Mouse (Mus musculus) kidney, postnatal 0 days (tissue): ENCODE measurements around the gene Aktip. TPM values are rescaled to one million over a fixed set of nuclear protein-coding genes. Genes with fewer than 3 reads are reported as not detected.
A peak's percentile ranks its signal among the peaks of the same experiment; 100 is the strongest.

ENCODE experiments used
- ATAC-seq: fragments of 200-750 bp; cut with Nextera tagmentation; replicated peaks from 2 replicates; pipeline ENCODE4 v1.8.0; 2017; ENCODE audit warnings: low read depth, moderate number of reproducible peaks, moderate TSS enrichment, moderate library complexity; ENCODE audit not compliant: low FRiP score
- DNase-seq: peaks from one replicate; pipeline ENCODE4 v3.0.0-alpha.2; 2016; ENCODE audit warnings: low spot score
- H3K27ac ChIP-seq: fragments of 300-500 bp; sonication (generic); 2 replicates; pipeline ENCODE4 v1.5.1; 2014; ENCODE audit warnings: mild to moderate bottlenecking
- H3K27me3 ChIP-seq: fragments of 300-500 bp; sonication (generic); 2 replicates; pipeline ENCODE4 v1.6.1; 2014; ENCODE audit warnings: low read length, mixed read lengths; ENCODE audit not compliant: insufficient read depth
- H3K36me3 ChIP-seq: fragments of 300-500 bp; sonication (generic); 2 replicates; pipeline ENCODE4 v1.6.1; 2014; ENCODE audit warnings: low read length, mixed read lengths; ENCODE audit not compliant: insufficient read depth
- H3K4me1 ChIP-seq: fragments of 300-500 bp; sonication (generic); replicated peaks from 2 replicates; pipeline ENCODE4 v1.6.1; 2014; ENCODE audit warnings: antibody characterized with exemption, low read length, mixed read lengths; ENCODE audit not compliant: insufficient read depth
- H3K4me2 ChIP-seq: fragments of 300-500 bp; sonication (generic); 2 replicates; pipeline ENCODE4 v1.6.1; 2014; ENCODE audit warnings: mild to moderate bottlenecking, low read length, moderate library complexity, mixed read lengths
- H3K4me3 ChIP-seq: fragments of 300-500 bp; sonication (generic); replicated peaks from 2 replicates; pipeline ENCODE4 v1.5.1; 2014; ENCODE audit warnings: low read depth, low read length
- H3K9ac ChIP-seq: fragments of 300-500 bp; sonication (generic); 2 replicates; pipeline ENCODE4 v1.6.1; 2014; ENCODE audit warnings: low read depth, low read length
- H3K9me3 ChIP-seq: fragments of 300-500 bp; sonication (generic); replicated peaks from 2 replicates; pipeline ENCODE4 v1.6.1; 2016; ENCODE audit warnings: low read length, inconsistent platforms, mixed read lengths
- CTCF ChIP-seq: IDR thresholded peaks from 2 replicates; pipeline ENCODE4 v1.5.1; 2016; ENCODE audit warnings: antibody characterized with exemption, low read depth, mild to moderate bottlenecking, moderate library complexity
- WGBS: fragments of 180-500 bp; shearing (Covaris S2); extraction: QIAGEN DNeasy Blood & Tissue Kit; methylation state at CpG from one replicate; pipeline ENCODE4 v1.1.7; 2014; 5-methylcytosine and 5-hydroxymethylcytosine counted together
- polyA plus RNA-seq: library from polyadenylated mRNA; unstranded; fragments of >200 nt; fragmentation: Nextera tagmentation; extraction: Ambion mirVana; gene quantifications from 2 replicates; pipeline ENCODE4 v1.2.1, GENCODE M21; 2015

Aktip gene
- polyA plus RNA-seq, 1 experiment from 2014 or later = 116 TPM

DNA sequence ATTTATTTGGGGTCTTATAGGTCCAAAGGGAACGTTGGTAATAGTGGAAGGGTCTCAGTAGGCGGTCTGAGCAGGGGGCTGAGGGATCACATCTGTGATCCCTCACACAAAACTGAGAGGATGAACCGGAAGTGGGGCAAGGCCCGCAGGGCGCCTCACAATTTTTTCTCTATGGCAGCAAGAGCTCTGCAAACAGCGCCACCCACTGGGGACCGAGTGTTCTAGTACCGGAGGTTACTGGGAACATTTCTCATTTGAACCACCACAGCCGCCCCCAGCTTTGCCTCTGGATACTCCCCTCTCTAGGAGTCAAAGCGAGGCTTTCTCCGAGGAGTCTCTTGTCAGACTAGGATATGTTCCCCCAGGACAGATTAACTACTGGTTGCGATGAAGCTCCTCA, 3.1 kb downstream of the Aktip start:
- Histone ChIP-seq H3K9ac (no peak overlapping the region), H3K36me3 (no peaks in the 10 kb centered on the region), H3K4me2 (no peak overlapping the region), H3K27me3 (no peaks in the 10 kb centered on the region), H3K4me3 (no peak overlapping the region), H3K27ac (no peak overlapping the region), H3K9me3 (no peaks in the 10 kb centered on the region), H3K4me1 (no peaks in the 10 kb centered on the region)
- 0 out of 2 replicates have a peak, but pooled peaks have one; percentile 27 for TF ChIP-seq CTCF
- DNase-seq = no peak
- no peak for ATAC-seq
- 78% methylated on average over 12 of the region's 12 CpGs for WGBS

- ATAC-seq (no peak), DNase-seq (no peak)
- H3K27me3 ChIP-seq = 0 out of 2 replicates have a peak, but pooled peaks cover under 1% of the 10 kb centered on the region
- no peak overlapping the region for H3K4me3 ChIP-seq
- no peak overlapping the region for H3K4me2 ChIP-seq
- H3K4me1 ChIP-seq = 0 out of 2 replicates have a peak, but pooled peaks cover 4% of the 10 kb centered on the region
- no peak overlapping the region for H3K27ac ChIP-seq
- no peak overlapping the region for H3K9ac ChIP-seq
- no peaks in the 10 kb centered on the region for H3K36me3 ChIP-seq
- no peak for TF ChIP-seq CTCF
- no peaks in the 10 kb centered on the region for H3K9me3 ChIP-seq
- WGBS = 90% methylated on average over 2 of the region's 2 CpGs
These were observed 5.7 kb downstream of the Aktip start for GRCm38 (mm10) chr8:91194081-91194480.

- Histone ChIP-seq H3K9me3 (no peaks in the 10 kb centered on the region), H3K27ac (no peak overlapping the region), H3K27me3 (0 out of 2 replicates have a peak, but pooled peaks cover 5% of the 10 kb centered on the region), H3K9ac (no peak overlapping the region), H3K4me2 (no peak overlapping the region), H3K4me3 (no peak overlapping the region), H3K36me3 (no peaks in the 10 kb centered on the region), H3K4me1 (0 out of 2 replicates have a peak, but pooled peaks cover 4% of the 10 kb centered on the region)
- no peak for DNase-seq
- 84% methylated on average over 5 of the region's 5 CpGs for WGBS
- ATAC-seq = no peak
- no peak for TF ChIP-seq CTCF
These were observed 6.8 kb downstream of the Aktip start for GRCm38 (mm10) chr8:91192941-91193340.

- Histone ChIP-seq H3K9ac (no peak overlapping the region), H3K4me2 (peak overlapping the region; percentile 36)
These were observed 8.9 kb downstream of the Aktip start for GRCm38 (mm10) chr8:91190816-91191340.

DNA sequence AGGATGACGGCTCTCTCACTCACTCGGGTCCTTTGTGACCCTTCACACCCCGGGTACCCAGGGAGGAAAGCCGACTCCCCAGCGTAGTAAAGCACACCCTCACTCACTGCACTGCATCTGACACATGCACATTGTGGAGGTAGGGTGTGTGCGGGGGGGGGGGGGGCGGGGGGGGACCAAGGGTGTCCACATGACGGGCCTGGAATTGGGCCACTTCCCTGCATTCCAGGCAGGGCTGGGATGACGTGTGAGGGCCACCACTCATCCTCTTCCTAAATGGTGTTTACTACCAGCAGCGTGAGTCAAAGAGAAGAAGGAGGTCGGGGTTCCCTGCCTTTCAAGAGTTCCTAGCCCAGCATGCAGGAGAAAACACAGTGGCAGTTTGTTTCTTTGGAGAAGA, 11.6 kb downstream of the Aktip start:
- Histone ChIP-seq H3K27me3 (0 out of 2 replicates have a peak, but pooled peaks cover 5% of the 10 kb centered on the region), H3K9me3 (no peaks in the 10 kb centered on the region), H3K4me2 (no peak overlapping the region), H3K4me1 (0 out of 2 replicates have a peak, but pooled peaks cover 4% of the 10 kb centered on the region), H3K36me3 (no peaks in the 10 kb centered on the region), H3K4me3 (no peak overlapping the region), H3K9ac (no peak overlapping the region), H3K27ac (no peak overlapping the region)
- TF ChIP-seq CTCF = no peak
- ATAC-seq (no peak), DNase-seq (no peak)
- 43% methylated on average over 11 of the region's 11 CpGs for WGBS

More at GRCm38 (mm10) chr8:91190816-91191340, 8.9 kb downstream of the Aktip start:
- Histone ChIP-seq H3K27ac (no peak overlapping the region), H3K36me3 (no peaks in the 10 kb centered on the region), H3K9me3 (no peaks in the 10 kb centered on the region), H3K27me3 (0 out of 2 replicates have a peak, but pooled peaks cover 5% of the 10 kb centered on the region), H3K4me1 (0 out of 2 replicates have a peak, but pooled peaks cover 4% of the 10 kb centered on the region), H3K4me3 (no peak overlapping the region)
- ATAC-seq (0 out of 2 replicates have a peak, but pooled peaks have one; percentile 61), DNase-seq (peak; percentile 90)
- WGBS = under 1% methylated on average over 17 of the region's 17 CpGs
- peak; percentile 85 for TF ChIP-seq CTCF

DNA sequence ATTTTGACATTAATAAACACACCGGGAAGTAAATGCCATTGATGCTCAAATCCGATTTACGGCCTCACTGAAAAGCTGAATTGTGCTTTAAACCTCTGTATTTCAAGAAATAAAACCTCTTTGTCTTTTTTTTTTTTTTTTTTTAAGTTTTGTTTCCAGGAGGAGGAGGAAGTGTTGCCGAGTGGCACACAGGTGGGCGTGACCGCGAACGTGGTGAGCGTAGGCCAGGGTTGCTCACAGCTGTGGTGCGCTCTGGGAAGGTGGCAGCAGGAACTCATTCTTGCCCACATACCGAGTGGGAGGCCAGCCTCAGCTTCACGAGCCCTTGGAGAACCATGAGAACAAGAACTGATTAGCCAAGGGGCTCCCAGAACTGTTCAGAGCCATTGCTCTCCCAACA, 13.4 kb downstream of the Aktip start:
- 0 out of 2 replicates have a peak, but pooled peaks cover 5% of the 10 kb centered on the region for H3K27me3 ChIP-seq
- no peaks in the 10 kb centered on the region for H3K36me3 ChIP-seq
- no peak for TF ChIP-seq CTCF
- 70% methylated on average over 12 of the region's 12 CpGs for WGBS
- no peak overlapping the region for H3K4me2 ChIP-seq
- H3K4me1 ChIP-seq = 0 out of 2 replicates have a peak, but pooled peaks cover 4% of the 10 kb centered on the region
- no peaks in the 10 kb centered on the region for H3K9me3 ChIP-seq
- no peak overlapping the region for H3K27ac ChIP-seq
- no peak overlapping the region for H3K9ac ChIP-seq
- ATAC-seq (no peak), DNase-seq (no peak)
- H3K4me3 ChIP-seq = no peak overlapping the region
